ENCODE assay signal across 8 mouse cellular contexts in genomic region chr4:134918381-134918780, GRCm38 (mm10). TPM values are rescaled to one million over a fixed set of nuclear protein-coding genes. Genes with fewer than 3 reads are reported as not detected.
DNase-seq lines count a peak whose midpoint lies in the region; ATAC-seq lines count a peak whose summit lies in the region.

No protein-coding gene starts in this region.

- no peak overlapping the region for H3K9ac ChIP-seq in forebrain, embryonic 12.5 days
- H3K9ac ChIP-seq in neural tube, embryonic 15.5 days (replicated peaks) = no peak overlapping the region

- peaks cover under 1% of the 10 kb centered on the region for H3K36me3 ChIP-seq in megakaryocyte, embryonic 14.5 days (replicated peaks; ENCODE audit: low read length)
- H3K36me3 ChIP-seq in forebrain, embryonic 12.5 days (replicated peaks) = no peaks in the 10 kb centered on the region
- H3K36me3 ChIP-seq in neural tube, embryonic 15.5 days = no peaks in the 10 kb centered on the region

- H3K9me3 ChIP-seq in megakaryocyte, embryonic 14.5 days = no peaks in the 10 kb centered on the region
- H3K9me3 ChIP-seq in forebrain, embryonic 12.5 days = no peaks in the 10 kb centered on the region
- H3K9me3 ChIP-seq in neural tube, embryonic 15.5 days (replicated peaks) = no peaks in the 10 kb centered on the region

- peak overlapping the region; percentile 65 for H3K4me3 ChIP-seq in megakaryocyte, embryonic 14.5 days (replicated peaks)
- H3K4me3 ChIP-seq in forebrain, embryonic 12.5 days (replicated peaks) = no peak overlapping the region
- no peak overlapping the region for H3K4me3 ChIP-seq in neural tube, embryonic 15.5 days (replicated peaks)

- no peak overlapping the region for H3K27ac ChIP-seq in forebrain, embryonic 12.5 days
- H3K27ac ChIP-seq in neural tube, embryonic 15.5 days (replicated peaks) = no peak overlapping the region

- intact Hi-C loops in left cerebral cortex, postnatal 25 days (cut with DNase I) = loop anchor here (10.0 kb wide), 1 partner anchor 374 kb away; no protein-coding TSS in a partner anchor

- no peak overlapping the region for H3K4me2 ChIP-seq in forebrain, embryonic 12.5 days
- no peak overlapping the region for H3K4me2 ChIP-seq in neural tube, embryonic 15.5 days

- peaks cover 81% of the 10 kb centered on the region for H3K4me1 ChIP-seq in megakaryocyte, embryonic 14.5 days
- peaks cover 17% of the 10 kb centered on the region for H3K4me1 ChIP-seq in forebrain, embryonic 12.5 days
- H3K4me1 ChIP-seq in neural tube, embryonic 15.5 days = peaks cover 24% of the 10 kb centered on the region

- no peak for ATAC-seq in megakaryocyte, adult 5-6 weeks (ENCODE audit: poor library complexity, severe bottlenecking)
- ATAC-seq in forebrain, embryonic 12.5 days (ENCODE audit: low FRiP score) = no peak
- ATAC-seq in neural tube, embryonic 15.5 days (ENCODE audit: low FRiP score) = no peak

- peak; percentile 74 to 77 for DNase-seq in adrenal gland, postnatal 36 days
- DNase-seq in induced T-regulatory cell, adult 2 months (ENCODE audit: low read depth) = peak; percentile 88
- peak; percentile 70 to 81 for DNase-seq in lung, postnatal 4 days
- no peak for DNase-seq in left cerebral cortex, postnatal 25 days (ENCODE audit: low spot score in 2 of 2)

- WGBS in forebrain, embryonic 12.5 days = 79% methylated on average over 7 of the region's 7 CpGs
- WGBS in neural tube, embryonic 15.5 days = 73% methylated on average over 7 of the region's 7 CpGs

- no peaks in the 10 kb centered on the region for H3K27me3 ChIP-seq in megakaryocyte, embryonic 14.5 days (replicated peaks)
- no peaks in the 10 kb centered on the region for H3K27me3 ChIP-seq in forebrain, embryonic 12.5 days
- no peaks in the 10 kb centered on the region for H3K27me3 ChIP-seq in neural tube, embryonic 15.5 days (replicated peaks)

RNA-seq across cellular contexts. Expression of gene Tmem50a, which starts 3.6 kb away (rescaled TPM):
- 8.9 and 16.9 TPM in 2 replicates for polyA plus RNA-seq in megakaryocyte, embryonic 14.5 days (2012; ENCODE audit: insufficient read depth, low replicate concordance)
- total RNA-seq in megakaryocyte, adult 5-6 weeks (2015) = 292 and 323 TPM in 2 replicates
- 338 and 378 TPM in 2 replicates for total RNA-seq in megakaryocyte, adult 5-6 weeks (2017)
- 100 to 1,000 TPM; 229 to 405 TPM for total RNA-seq in adrenal gland, postnatal 36 days (2021)
- 138 and 139 TPM in 2 replicates for polyA plus RNA-seq in forebrain, embryonic 12.5 days (2016; fragmentation: Nextera tagmentation; extraction: Ambion mirVana)
- 198 and 218 TPM in 2 replicates for polyA plus RNA-seq in neural tube, embryonic 15.5 days (2015; fragmentation: Nextera tagmentation; extraction: Ambion mirVana)
- total RNA-seq in left cerebral cortex, postnatal 25 days (2021) = 100 to 1,000 TPM; 115 to 119 TPM

RNA-seq across cellular contexts. Expression of gene Rsrp1, which starts 5.0 kb away (rescaled TPM):
- 176 and 605 TPM in 2 replicates for polyA plus RNA-seq in megakaryocyte, embryonic 14.5 days (2012; ENCODE audit: insufficient read depth, low replicate concordance)
- 680 and 693 TPM in 2 replicates for total RNA-seq in megakaryocyte, adult 5-6 weeks (2015)
- total RNA-seq in megakaryocyte, adult 5-6 weeks (2017) = 257 and 330 TPM in 2 replicates
- 100 to 1,000 TPM; 378 to 436 TPM for total RNA-seq in adrenal gland, postnatal 36 days (2021)
- polyA plus RNA-seq in forebrain, embryonic 12.5 days (2016; fragmentation: Nextera tagmentation; extraction: Ambion mirVana) = 478 and 490 TPM in 2 replicates
- 460 and 502 TPM in 2 replicates for polyA plus RNA-seq in neural tube, embryonic 15.5 days (2015; fragmentation: Nextera tagmentation; extraction: Ambion mirVana)
- total RNA-seq in left cerebral cortex, postnatal 25 days (2021) = 100 to 1,000 TPM; 230 to 267 TPM

RNA-seq across cellular contexts. Expression of gene Syf2, which starts 12.3 kb away (rescaled TPM):
- 6.0 and 63.1 TPM in 2 replicates for polyA plus RNA-seq in megakaryocyte, embryonic 14.5 days (2012; ENCODE audit: insufficient read depth, low replicate concordance)
- total RNA-seq in megakaryocyte, adult 5-6 weeks (2015) = 81.7 and 89.6 TPM in 2 replicates
- total RNA-seq in megakaryocyte, adult 5-6 weeks (2017) = 286 and 343 TPM in 2 replicates
- 100 to 1,000 TPM in 1 of 2 experiments, 10 to 100 TPM in 1; 84.2 to 102 TPM for total RNA-seq in adrenal gland, postnatal 36 days (2021)
- 77.9 and 83.6 TPM in 2 replicates for polyA plus RNA-seq in forebrain, embryonic 12.5 days (2016; fragmentation: Nextera tagmentation; extraction: Ambion mirVana)
- polyA plus RNA-seq in neural tube, embryonic 15.5 days (2015; fragmentation: Nextera tagmentation; extraction: Ambion mirVana) = 55.7 and 62.0 TPM in 2 replicates
- 10 to 100 TPM; 51.0 to 52.7 TPM for total RNA-seq in left cerebral cortex, postnatal 25 days (2021)

RNA-seq across cellular contexts. Expression of gene Rhd, which starts 54.0 kb away (rescaled TPM):
- polyA plus RNA-seq in megakaryocyte, embryonic 14.5 days (2012; ENCODE audit: insufficient read depth, low replicate concordance) = not detected in 2 replicates
- 2.9 and 6.6 TPM in 2 replicates for total RNA-seq in megakaryocyte, adult 5-6 weeks (2015)
- 4.0 and 14.8 TPM in 2 replicates for total RNA-seq in megakaryocyte, adult 5-6 weeks (2017)
- total RNA-seq in adrenal gland, postnatal 36 days (2021) = under 1 TPM in 1 of 2 experiments, not detected in 1; 0.89 TPM
- polyA plus RNA-seq in forebrain, embryonic 12.5 days (2016; fragmentation: Nextera tagmentation; extraction: Ambion mirVana) = 6.0 and 7.5 TPM in 2 replicates
- 1.6 and 1.9 TPM in 2 replicates for polyA plus RNA-seq in neural tube, embryonic 15.5 days (2015; fragmentation: Nextera tagmentation; extraction: Ambion mirVana)
- not detected for total RNA-seq in left cerebral cortex, postnatal 25 days (2021)

Comparison
In these comparisons a context has a peak if more than half of its experiments do, and no peak if none do; other contexts are left out.
1. DNase-seq: peak in adrenal gland, postnatal 36 days (2 of 2), induced T-regulatory cell, adult 2 months (single experiment) and lung, postnatal 4 days (2 of 2); none in left cerebral cortex, postnatal 25 days (0 of 2).